Mouse (Mus musculus): Measurements from ENCODE around the gene Pip5kl1.

Pip5kl1 gene

GRCm38 (mm10) chr2:32612274-32612673, 37.7 kb downstream of the Pip5kl1 start:
- DNase-seq (ENCODE audit: low spot score in 2 of 2), result no peak

DNA sequence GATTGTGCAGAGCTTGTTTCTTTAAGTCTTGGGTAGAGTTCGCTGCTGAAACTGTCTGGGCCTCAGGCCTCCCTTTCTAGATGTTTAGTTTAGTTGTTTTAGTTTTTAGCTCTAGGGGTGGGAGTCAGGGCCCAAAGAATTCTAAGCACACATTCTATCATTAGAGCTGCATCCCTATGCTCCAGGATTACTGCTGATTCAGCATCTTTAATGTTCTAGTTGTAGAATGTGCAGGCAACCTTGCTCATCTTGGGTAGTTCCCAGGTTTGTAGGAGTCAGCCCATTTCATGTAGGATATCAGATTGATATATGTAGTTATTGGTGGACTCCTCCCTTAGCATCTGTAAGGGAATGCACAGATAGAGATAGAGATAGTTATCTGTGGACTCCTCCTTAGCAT, 42.5 kb downstream of the Pip5kl1 start:
- DNase-seq (ENCODE audit: low spot score in 2 of 2), result no peak

- DNase-seq (ENCODE audit: low spot score in 2 of 2), result no peak
These were observed 43.0 kb downstream of the Pip5kl1 start for GRCm38 (mm10) chr2:32617601-32618000.

GRCm38 (mm10) chr2:32618051-32618450, 43.5 kb downstream of the Pip5kl1 start:
- no peak for DNase-seq (ENCODE audit: low spot score in 2 of 2)

- DNase-seq (ENCODE audit: low spot score in 2 of 2), result no peak
These were observed 46.3 kb downstream of the Pip5kl1 start for GRCm38 (mm10) chr2:32620682-32621516.

DNA sequence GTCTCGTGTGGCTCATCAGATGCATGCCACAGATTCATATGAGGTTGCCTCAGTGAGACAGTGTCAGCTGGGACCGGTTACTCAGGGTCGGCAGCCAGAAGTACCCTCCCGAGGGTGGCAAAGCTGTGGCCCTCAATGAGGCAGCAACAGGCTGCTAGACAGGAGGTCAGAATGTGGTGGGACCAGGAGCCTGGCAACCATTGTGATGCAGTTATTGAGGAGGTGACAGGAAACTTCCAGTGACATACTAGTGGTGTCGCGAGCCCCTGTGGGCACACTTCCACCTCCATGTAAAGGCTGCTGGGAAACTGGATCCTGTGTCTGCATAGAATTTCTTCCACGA, 46.9 kb downstream of the Pip5kl1 start, which contains the start of gene Ak1:
Ak1 (plus strand) TSS at position 242 of the 343 bp plus-strand sequence.
- DNase-seq (ENCODE audit: low spot score in 2 of 2), result no peak

DNA sequence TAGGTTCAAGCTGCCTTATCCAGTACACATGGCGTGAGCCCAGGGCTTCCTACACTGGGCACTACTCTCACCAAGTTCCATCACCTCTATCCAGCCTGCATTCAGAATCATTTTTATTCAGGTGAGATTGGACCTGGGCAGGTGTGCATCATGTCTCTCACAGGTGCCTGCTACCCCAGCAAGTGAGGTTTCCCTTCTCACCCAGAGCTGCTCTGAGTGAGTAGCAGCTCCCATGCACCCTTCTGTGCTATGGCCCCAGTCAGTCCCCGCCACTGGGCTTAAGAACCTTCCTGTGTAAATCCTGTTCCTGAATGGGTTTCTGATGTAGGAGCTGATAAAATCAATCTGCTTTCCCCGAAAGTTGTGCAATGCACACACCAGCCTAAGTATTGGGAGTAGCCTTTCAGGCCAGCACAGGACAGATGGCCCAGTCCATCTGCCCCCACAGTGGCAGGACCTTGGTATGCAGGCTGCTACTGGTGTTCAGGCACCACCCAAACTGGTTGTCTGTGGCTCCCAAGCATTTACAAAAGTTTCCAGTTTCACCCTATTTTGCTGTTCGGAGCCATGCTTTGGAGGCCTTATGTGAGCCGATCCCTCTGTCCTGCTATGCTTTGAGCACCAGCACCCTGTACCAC, 49.6 kb downstream of the Pip5kl1 start:
- no peak for DNase-seq (ENCODE audit: low spot score in 2 of 2)

- peak; percentile 90 to 91 for DNase-seq (ENCODE audit: low spot score in 2 of 2)
These were observed 50.7 kb downstream of the Pip5kl1 start for GRCm38 (mm10) chr2:32625212-32625872.

DNA sequence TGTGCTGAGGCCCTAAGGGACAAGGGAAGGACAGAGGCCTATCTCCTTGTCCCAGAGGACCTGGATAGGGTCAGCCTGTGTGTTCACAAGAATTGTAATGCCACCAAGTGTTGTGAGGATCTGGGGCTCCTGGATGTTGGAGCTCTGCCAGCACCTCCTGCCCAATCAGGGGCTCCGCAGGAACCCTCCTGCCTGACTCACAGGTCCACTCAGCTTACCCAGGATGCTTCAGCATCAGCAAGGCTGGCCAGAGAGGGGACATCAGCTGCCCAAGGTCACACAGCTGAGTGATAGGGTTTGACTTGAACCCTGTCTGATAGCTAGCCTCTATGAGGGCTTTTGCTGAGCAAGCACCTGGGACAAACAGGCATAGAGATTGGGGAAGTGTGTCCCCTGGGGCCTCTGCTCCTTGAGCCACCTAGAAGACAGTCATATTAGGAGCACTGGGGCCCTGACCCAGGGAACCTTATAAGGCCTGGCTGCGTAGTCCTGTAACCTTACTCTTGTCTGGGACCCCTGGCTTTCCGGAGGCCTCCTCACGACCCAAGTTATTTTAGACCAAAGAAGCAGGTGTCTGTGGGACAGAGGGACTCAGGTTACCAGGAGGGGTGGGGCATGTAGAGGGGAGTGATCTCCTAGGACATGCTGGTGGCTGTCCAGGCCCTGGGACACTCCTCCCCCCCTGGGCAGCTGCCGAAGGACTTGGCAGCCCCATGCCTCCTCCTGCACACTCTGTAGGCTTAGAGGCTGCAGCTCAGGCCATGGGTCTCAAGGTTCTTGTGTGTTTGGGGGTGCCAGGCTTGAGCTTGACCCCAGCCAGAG, 51.5 kb downstream of the Pip5kl1 start:
- DNase-seq (ENCODE audit: low spot score in 2 of 2), result peak; percentile 65 to 71

DNA sequence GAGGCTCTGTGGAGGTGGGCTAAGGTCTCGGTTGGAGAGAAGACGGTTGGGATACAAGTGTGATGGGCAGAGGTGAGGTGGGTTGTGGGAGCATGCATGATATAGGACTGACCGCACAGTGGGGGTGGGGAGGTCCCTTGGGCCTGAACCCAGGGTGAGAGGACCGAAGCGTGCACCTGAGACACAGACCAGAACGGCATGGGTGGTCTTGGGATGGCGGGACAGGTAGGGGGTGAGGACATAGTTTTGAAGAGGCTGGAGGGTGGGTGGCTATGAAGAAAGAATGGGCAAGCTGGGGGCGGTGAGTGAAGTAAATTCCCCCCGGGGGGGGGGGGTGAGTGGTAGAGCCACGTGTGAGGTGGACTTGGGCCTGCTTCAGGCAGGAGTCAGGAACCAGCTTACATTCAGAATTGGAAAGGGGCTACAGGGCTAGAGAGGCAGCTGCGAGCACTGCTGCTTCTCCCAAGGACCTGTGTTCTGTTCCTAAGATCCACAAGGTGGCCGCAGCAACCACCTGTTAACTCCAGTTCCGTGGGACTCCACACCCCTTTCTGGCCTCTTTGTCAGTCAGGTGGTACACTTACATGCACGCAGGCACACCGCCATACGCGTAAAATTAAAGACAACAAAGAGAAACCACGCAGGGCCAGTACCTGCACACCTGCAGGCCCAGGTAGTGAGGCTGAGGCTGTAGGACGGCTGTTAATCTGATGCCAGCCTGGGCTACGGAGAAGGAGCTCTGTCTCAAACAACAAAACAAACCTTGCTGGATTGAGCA, 52.9 kb downstream of the Pip5kl1 start:
- no peak for DNase-seq (ENCODE audit: low spot score in 2 of 2)

GRCm38 (mm10) chr2:32628044-32628550, 53.5 kb downstream of the Pip5kl1 start:
- DNase-seq (ENCODE audit: low spot score in 2 of 2), result no peak

- peak; percentile 54 to 77 for DNase-seq (ENCODE audit: low spot score in 2 of 2)
These were observed 54.1 kb downstream of the Pip5kl1 start for GRCm38 (mm10) chr2:32628729-32629128.

- DNase-seq (ENCODE audit: low spot score in 2 of 2), result peak; percentile 44 to 55
These were observed 54.8 kb downstream of the Pip5kl1 start for GRCm38 (mm10) chr2:32629276-32629976.

DNA sequence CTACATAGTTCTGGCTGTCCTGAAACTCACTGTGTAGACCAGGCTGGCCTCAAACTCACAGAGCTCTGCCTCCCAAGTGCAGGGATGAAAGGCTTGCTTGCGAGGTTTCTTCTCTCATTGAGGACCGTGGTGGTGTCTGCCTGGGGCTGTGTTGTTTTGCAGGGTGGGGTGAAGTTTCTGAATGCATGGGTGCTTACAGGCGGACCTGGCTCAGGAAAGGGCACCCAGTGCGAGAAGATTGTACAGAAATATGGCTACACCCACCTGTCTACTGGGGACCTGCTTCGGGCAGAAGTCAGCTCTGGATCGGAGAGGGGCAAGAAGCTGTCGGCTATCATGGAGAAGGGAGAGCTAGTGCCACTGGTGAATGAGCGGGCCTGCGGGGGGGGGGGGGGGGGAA, 55.4 kb downstream of the Pip5kl1 start:
- DNase-seq (ENCODE audit: low spot score in 2 of 2), result no peak

DNA sequence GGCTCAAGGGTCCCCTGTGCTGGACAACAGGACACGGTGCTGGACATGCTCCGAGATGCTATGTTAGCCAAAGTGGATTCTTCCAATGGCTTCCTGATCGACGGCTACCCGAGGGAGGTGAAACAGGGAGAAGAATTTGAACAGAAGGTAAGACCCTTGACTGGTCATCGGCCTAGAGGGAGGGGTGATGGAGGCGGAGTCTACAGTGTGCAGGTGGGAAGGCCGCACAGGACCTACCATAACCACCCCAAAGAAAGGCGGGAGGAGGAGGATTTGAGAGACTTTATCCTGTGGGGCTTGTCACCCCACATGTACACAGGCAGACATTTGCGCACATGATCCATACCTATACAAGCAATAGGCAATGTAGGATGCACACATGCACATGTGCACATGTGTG, 56.4 kb downstream of the Pip5kl1 start:
- DNase-seq (ENCODE audit: low spot score in 2 of 2), result no peak

DNA sequence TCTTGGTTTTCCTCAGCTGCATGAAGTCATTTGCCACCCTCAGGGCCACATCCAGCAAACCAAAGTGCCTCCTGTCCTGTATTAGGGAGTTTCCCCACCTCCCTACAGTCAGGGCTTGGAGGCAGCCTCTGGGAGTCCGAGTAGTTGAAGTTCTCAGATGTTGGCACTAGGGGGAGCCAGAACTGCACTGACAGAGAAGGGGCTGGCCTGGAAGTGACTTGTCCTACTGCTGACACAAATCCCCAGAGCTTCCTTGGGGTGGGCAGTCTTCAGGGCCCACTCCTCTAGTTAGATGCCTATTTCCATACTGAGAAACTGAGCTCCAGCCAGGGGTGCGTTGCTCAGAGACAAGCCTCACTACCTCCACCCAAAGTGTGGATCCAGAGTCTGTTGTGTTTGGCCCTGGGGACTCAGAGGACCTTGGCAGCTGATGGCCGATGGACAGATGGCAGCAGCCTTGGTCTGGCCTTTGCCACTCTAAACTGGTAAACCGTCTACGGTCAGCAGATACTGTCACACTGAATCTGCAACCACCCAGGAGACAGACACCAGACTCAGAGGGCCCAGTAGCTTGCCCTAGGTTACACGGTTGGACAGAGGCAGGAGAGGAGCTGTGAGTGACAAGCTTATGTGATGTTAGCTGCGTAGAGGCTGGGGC, 57.3 kb downstream of the Pip5kl1 start:
- peak; percentile 84 to 89 for DNase-seq (ENCODE audit: low spot score in 2 of 2)

All from right cerebral cortex, adult 2 months (tissue).